Mouse (Mus musculus): ENCODE measurements around the gene Rmnd1. TPM values are rescaled to one million over a fixed set of nuclear protein-coding genes. Genes with fewer than 3 reads are reported as not detected.
"Not testable (repeated sequence)": the region's sequence is repeated elsewhere in the genome, so short reads cannot be mapped to it uniquely, and the experiment has no call there.

The Rmnd1 gene
- 49.8 and 51.4 TPM in 2 replicates for polyA plus RNA-seq (2015; fragmentation: Nextera tagmentation; extraction: Ambion mirVana)

GRCm38 (mm10) chr10:4432123-4432931 is at the start of gene Rmnd1, which contains the start of gene Armt1:
Gene Rmnd1, minus strand, starts transcription at chr10:4432388.
Gene Armt1, plus strand, starts transcription at chr10:4432467.
- Histone ChIP-seq H3K9me3 (replicated peaks) (no peaks in the 10 kb centered on the region), H3K4me3 (peak within 1 kb of the TSS; percentile 61), H3K4me1 (peaks cover 20% of the 10 kb centered on the region), H3K36me3 (ENCODE audit: poor library complexity, severe bottlenecking) (peaks cover 14% of the 10 kb centered on the region; the same call in 1 of the 2 replicates), H3K27me3 (no peaks in the 10 kb centered on the region), H3K27ac (peak within 1 kb of the TSS; percentile 65), H3K4me2 (peak within 1 kb of the TSS; percentile 76), H3K9ac (peak within 1 kb of the TSS; percentile 77)
- ATAC-seq: peak; percentile 95
- WGBS: 0% methylated on average over 75 of the region's 75 CpGs

GRCm38 (mm10) chr10:4481695-4482094 is 49.5 kb upstream of the Rmnd1 start:
- 87% methylated on average over 8 of the region's 8 CpGs for WGBS
- Histone ChIP-seq H3K4me1 (no peaks in the 10 kb centered on the region), H3K9ac (no peak overlapping the region), H3K4me2 (no peak overlapping the region), H3K27ac (no peak overlapping the region), H3K27me3 (no peaks in the 10 kb centered on the region), H3K9me3 (replicated peaks) (no peaks in the 10 kb centered on the region), H3K4me3 (no peak overlapping the region), H3K36me3 (ENCODE audit: poor library complexity, severe bottlenecking) (no peaks in the 10 kb centered on the region)
- ATAC-seq: no peak

GRCm38 (mm10) chr10:4480929-4481328 is 48.7 kb upstream of the Rmnd1 start:
- no peak for ATAC-seq
- Histone ChIP-seq H3K4me3 (no peak overlapping the region), H3K9ac (no peak overlapping the region), H3K36me3 (ENCODE audit: poor library complexity, severe bottlenecking) (no peaks in the 10 kb centered on the region), H3K4me2 (no peak overlapping the region), H3K4me1 (no peaks in the 10 kb centered on the region), H3K27me3 (no peaks in the 10 kb centered on the region), H3K9me3 (replicated peaks) (no peaks in the 10 kb centered on the region), H3K27ac (no peak overlapping the region)
- WGBS: 81% methylated on average over 3 of the region's 3 CpGs

- Histone ChIP-seq H3K9me3 (replicated peaks) (no peaks in the 10 kb centered on the region), H3K9ac (no peak overlapping the region), H3K36me3 (ENCODE audit: poor library complexity, severe bottlenecking) (no peaks in the 10 kb centered on the region), H3K4me3 (no peak overlapping the region), H3K27ac (no peak overlapping the region), H3K4me1 (no peaks in the 10 kb centered on the region), H3K4me2 (no peak overlapping the region), H3K27me3 (no peaks in the 10 kb centered on the region)
- ATAC-seq: no peak
- 93% methylated on average over 5 of the region's 5 CpGs for WGBS
These were observed 44.4 kb upstream of the Rmnd1 start for GRCm38 (mm10) chr10:4476604-4477003.

- no peak overlapping the region for H3K4me2 ChIP-seq
- no peaks in the 10 kb centered on the region for H3K36me3 ChIP-seq (ENCODE audit: poor library complexity, severe bottlenecking)
- 81% methylated on average over 3 of the region's 3 CpGs for WGBS
- H3K27ac ChIP-seq: no peak overlapping the region
- no peaks in the 10 kb centered on the region for H3K9me3 ChIP-seq (replicated peaks)
- H3K27me3 ChIP-seq: no peaks in the 10 kb centered on the region
- no peak for ATAC-seq
- H3K9ac ChIP-seq: no peak overlapping the region
- no peaks in the 10 kb centered on the region for H3K4me1 ChIP-seq
- H3K4me3 ChIP-seq: no peak overlapping the region
These were observed 43.2 kb upstream of the Rmnd1 start for GRCm38 (mm10) chr10:4475431-4475830.

- Histone ChIP-seq H3K4me3 (no peak overlapping the region), H3K27ac (no peak overlapping the region), H3K9ac (no peak overlapping the region), H3K36me3 (ENCODE audit: poor library complexity, severe bottlenecking) (no peaks in the 10 kb centered on the region), H3K9me3 (replicated peaks) (no peaks in the 10 kb centered on the region), H3K4me2 (no peak overlapping the region), H3K27me3 (no peaks in the 10 kb centered on the region), H3K4me1 (no peaks in the 10 kb centered on the region)
- WGBS: 94% methylated on average over 11 of the region's 11 CpGs
- ATAC-seq: no peak
These were observed 41.4 kb upstream of the Rmnd1 start for GRCm38 (mm10) chr10:4473591-4473993.

GRCm38 (mm10) chr10:4469406-4469805 is 37.2 kb upstream of the Rmnd1 start:
- Histone ChIP-seq H3K4me2 (no peak overlapping the region), H3K4me3 (no peak overlapping the region), H3K27me3 (no peaks in the 10 kb centered on the region), H3K27ac (no peak overlapping the region), H3K9me3 (replicated peaks) (no peaks in the 10 kb centered on the region), H3K9ac (no peak overlapping the region), H3K4me1 (no peaks in the 10 kb centered on the region), H3K36me3 (ENCODE audit: poor library complexity, severe bottlenecking) (no peaks in the 10 kb centered on the region)
- ATAC-seq: no peak
- WGBS: 90% methylated on average over 3 of the region's 3 CpGs

- ATAC-seq: no peak
- WGBS: 82% methylated on average over 7 of the region's 7 CpGs
These were observed 33.6 kb upstream of the Rmnd1 start for GRCm38 (mm10) chr10:4465799-4466198.

GRCm38 (mm10) chr10:4460201-4460600 is 28.0 kb upstream of the Rmnd1 start:
- Histone ChIP-seq H3K4me3 (no peak overlapping the region), H3K9ac (no peak overlapping the region), H3K27me3 (no peaks in the 10 kb centered on the region), H3K36me3 (ENCODE audit: poor library complexity, severe bottlenecking) (peaks cover 10% of the 10 kb centered on the region), H3K9me3 (replicated peaks) (no peaks in the 10 kb centered on the region), H3K27ac (no peak overlapping the region), H3K4me1 (no peaks in the 10 kb centered on the region), H3K4me2 (no peak overlapping the region)
- no peak for ATAC-seq
- 93% methylated on average over 2 of the region's 2 CpGs for WGBS

More at GRCm38 (mm10) chr10:4465799-4466198, 33.6 kb upstream of the Rmnd1 start:
- Histone ChIP-seq H3K4me3 (no peak overlapping the region), H3K9me3 (replicated peaks) (no peaks in the 10 kb centered on the region), H3K4me2 (no peak overlapping the region), H3K9ac (no peak overlapping the region), H3K27ac (no peak overlapping the region), H3K4me1 (no peaks in the 10 kb centered on the region), H3K27me3 (no peaks in the 10 kb centered on the region), H3K36me3 (ENCODE audit: poor library complexity, severe bottlenecking) (no peaks in the 10 kb centered on the region)

GRCm38 (mm10) chr10:4456409-4456808 is 24.2 kb upstream of the Rmnd1 start:
- no peak overlapping the region for H3K9ac ChIP-seq
- WGBS: 88% methylated on average over 4 of the region's 4 CpGs
- H3K27ac ChIP-seq: no peak overlapping the region
- H3K4me3 ChIP-seq: no peak overlapping the region
- no peak overlapping the region for H3K4me2 ChIP-seq
- H3K36me3 ChIP-seq (ENCODE audit: poor library complexity, severe bottlenecking): peaks cover 35% of the 10 kb centered on the region
- H3K4me1 ChIP-seq: no peaks in the 10 kb centered on the region
- no peaks in the 10 kb centered on the region for H3K9me3 ChIP-seq (replicated peaks)
- H3K27me3 ChIP-seq: no peaks in the 10 kb centered on the region
- ATAC-seq: no peak

GRCm38 (mm10) chr10:4435416-4435815 is 3.2 kb upstream of the Rmnd1 start:
- no peak overlapping the region for H3K4me3 ChIP-seq
- H3K4me2 ChIP-seq: no peak overlapping the region
- peaks cover 20% of the 10 kb centered on the region for H3K4me1 ChIP-seq
- no peaks in the 10 kb centered on the region for H3K27me3 ChIP-seq
- no peaks in the 10 kb centered on the region for H3K9me3 ChIP-seq (replicated peaks)
- no peak for ATAC-seq
- H3K9ac ChIP-seq: no peak overlapping the region
- H3K27ac ChIP-seq: no peak overlapping the region
- peaks cover 35% of the 10 kb centered on the region for H3K36me3 ChIP-seq (ENCODE audit: poor library complexity, severe bottlenecking)
- 87% methylated on average over 3 of the region's 3 CpGs for WGBS

GRCm38 (mm10) chr10:4433871-4434270 is 1.7 kb upstream of the Rmnd1 start:
- not testable (repeated sequence) for H3K27me3 ChIP-seq; H3K27ac ChIP-seq; H3K4me3 ChIP-seq; ATAC-seq; H3K9me3 ChIP-seq (replicated peaks); H3K9ac ChIP-seq
- peaks cover 21% of the 10 kb centered on the region; the same call in 1 of the 2 replicates for H3K36me3 ChIP-seq (ENCODE audit: poor library complexity, severe bottlenecking)
- H3K4me2 ChIP-seq: peak overlapping the region; percentile 62; the same call in 1 of the 2 replicates
- 96% methylated on average over 2 of the region's 2 CpGs for WGBS
- peaks cover 20% of the 10 kb centered on the region for H3K4me1 ChIP-seq

All from forebrain, embryonic 13.5 days (tissue).